Comparison of ENCODE assay signal across 15 mouse cellular contexts in the genomic region with DNA sequence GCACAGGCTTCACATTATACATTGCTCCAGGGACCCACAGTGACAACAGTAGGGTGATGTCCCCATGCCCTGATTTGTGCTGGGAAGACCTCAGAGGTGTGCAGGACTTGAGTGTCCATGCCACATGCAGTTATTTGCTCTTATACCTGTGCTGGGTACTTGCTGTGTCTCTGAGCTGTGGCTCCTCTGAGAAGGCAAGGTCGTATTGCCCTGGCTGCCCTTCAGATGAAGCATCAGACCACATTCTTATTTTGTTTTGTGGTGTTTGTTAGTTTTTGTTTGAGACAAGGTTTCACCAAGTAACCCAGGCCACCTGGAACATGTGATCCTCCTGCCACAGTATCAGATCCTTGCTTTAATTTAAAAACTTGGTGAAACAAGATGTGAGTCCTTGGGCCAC. TPM values are rescaled to one million over a fixed set of nuclear protein-coding genes. Genes with fewer than 3 reads are reported as not detected.
"Had no signal": no experiment of that assay in that cellular context is flagged by ENCODE, and none has a peak within 500 bp of the region (broad histone marks: within the 10 kb centered on the region; RNA-seq: fewer than 3 reads in every experiment).

No protein-coding gene starts in this region.

- DNase-seq: lung, adult 18-20 months; lung, embryonic 14.5 days; lung, postnatal 10 days; lung, postnatal 4 days; midbrain, embryonic 14.5 days; retina, postnatal 1 day; right cerebral cortex, adult 18-20 months; right cerebral cortex, postnatal 25 days; right cerebral cortex, postnatal 4 days; spleen, adult 18-20 months; thymus, adult 18-20 months; thymus, postnatal 14 days; thymus, postnatal 36 days had no signal

RNA-seq across cellular contexts. Expression of a gene that starts 33.1 kb away (rescaled TPM):
- total RNA-seq: megakaryocyte, adult 5-6 weeks; megakaryocyte-erythroid progenitor cell, adult 5-6 weeks had no signal
